Mouse (Mus musculus) NIH3T3 (cell line): ENCODE results near the gene 1700030K09Rik.

Experiments
- DNase-seq: peaks from one replicate; pipeline ENCODE4 v3.0.0-alpha.2; 2012; ENCODE audit warnings: low read depth

Gene 1700030K09Rik

GRCm38 (mm10) chr8:72459881-72460533 is 16.3 kb downstream of the 1700030K09Rik start:
- DNase-seq: no peak

- no peak for DNase-seq
Measured at GRCm38 (mm10) chr8:72464211-72464610, 20.5 kb downstream of the 1700030K09Rik start.

- DNase-seq: no peak
Measured at GRCm38 (mm10) chr8:72469243-72469642, 25.6 kb downstream of the 1700030K09Rik start.

GRCm38 (mm10) chr8:72469984-72470383 is 26.3 kb downstream of the 1700030K09Rik start:
- DNase-seq: no peak

GRCm38 (mm10) chr8:72470684-72471083 is 27.0 kb downstream of the 1700030K09Rik start:
- no peak for DNase-seq

- peak; percentile 99 for DNase-seq
Measured at GRCm38 (mm10) chr8:72474826-72475546, 31.3 kb downstream of the 1700030K09Rik start, which contains the start of gene Cherp. Gene Cherp, minus strand, starts transcription at chr8:72475226.

- DNase-seq: peak; percentile 25
Measured at GRCm38 (mm10) chr8:72485456-72486199, 41.9 kb downstream of the 1700030K09Rik start.

- no peak for DNase-seq
Measured at GRCm38 (mm10) chr8:72487014-72487413, 43.3 kb downstream of the 1700030K09Rik start.

GRCm38 (mm10) chr8:72491017-72491416 is 47.3 kb downstream of the 1700030K09Rik start:
- peak; percentile 36 for DNase-seq

- peak; percentile 54 for DNase-seq
Measured at GRCm38 (mm10) chr8:72491680-72492621, 48.3 kb downstream of the 1700030K09Rik start, which contains the start of gene Slc35e1. Gene Slc35e1, minus strand, starts transcription at chr8:72492614.

GRCm38 (mm10) chr8:72492622-72493081 is 49.0 kb downstream of the 1700030K09Rik start:
- DNase-seq: peak; percentile 100

- peak; percentile 8 for DNase-seq
Measured at GRCm38 (mm10) chr8:72493381-72493780, 49.7 kb downstream of the 1700030K09Rik start.

- no peak for DNase-seq
Measured at GRCm38 (mm10) chr8:72495411-72496111, 51.9 kb downstream of the 1700030K09Rik start.

- DNase-seq: no peak
Measured at GRCm38 (mm10) chr8:72496217-72496616, 52.5 kb downstream of the 1700030K09Rik start.

- no peak for DNase-seq
Measured at GRCm38 (mm10) chr8:72497911-72498310, 54.2 kb downstream of the 1700030K09Rik start.

GRCm38 (mm10) chr8:72498527-72498926 is 54.8 kb downstream of the 1700030K09Rik start:
- no peak for DNase-seq

- no peak for DNase-seq
Measured at GRCm38 (mm10) chr8:72499521-72500284, 56.0 kb downstream of the 1700030K09Rik start.

GRCm38 (mm10) chr8:72500521-72500931 is 56.8 kb downstream of the 1700030K09Rik start:
- no peak for DNase-seq

- DNase-seq: no peak
Measured at GRCm38 (mm10) chr8:72504137-72504536, 60.5 kb downstream of the 1700030K09Rik start.
